In genomic region chr12:90571907-90572306, GRCm38 (mm10) we compare ENCODE assay signal across 27 mouse cellular contexts.
"Had no signal": no experiment of that assay in that cellular context is flagged by ENCODE, and none has a peak within 500 bp of the region (broad histone marks: within the 10 kb centered on the region; RNA-seq: fewer than 3 reads in every experiment).

No protein-coding gene starts in this region.

- H3K4me2 ChIP-seq: heart, embryonic 11.5 days; heart, embryonic 13.5 days; heart, embryonic 15.5 days; hindbrain, embryonic 13.5 days; hindbrain, embryonic 15.5 days; kidney, embryonic 15.5 days; limb, embryonic 12.5 days; liver, embryonic 11.5 days; liver, embryonic 13.5 days had no signal

- ATAC-seq: hindbrain, postnatal 0 days; intestine, embryonic 16.5 days had no signal

- H3K4me3 ChIP-seq: heart, adult 2 months; heart, embryonic 13.5 days; heart, embryonic 15.5 days; hindbrain, embryonic 13.5 days; hindbrain, embryonic 15.5 days; kidney, embryonic 15.5 days; left cerebral cortex, adult 2 months; limb, embryonic 10.5 days; limb, embryonic 12.5 days; liver, embryonic 13.5 days had no signal

- H3K27me3 ChIP-seq: heart, embryonic 13.5 days; heart, embryonic 15.5 days; hindbrain, embryonic 13.5 days; hindbrain, embryonic 15.5 days; kidney, embryonic 15.5 days; limb, embryonic 12.5 days; liver, embryonic 13.5 days had no signal

- H3K4me1 ChIP-seq: heart, embryonic 15.5 days; hindbrain, embryonic 13.5 days; hindbrain, embryonic 15.5 days; kidney, embryonic 15.5 days; limb, embryonic 10.5 days; limb, embryonic 12.5 days; liver, embryonic 13.5 days had no signal

- H3K9me3 ChIP-seq: heart, embryonic 13.5 days; heart, embryonic 15.5 days; hindbrain, embryonic 13.5 days; hindbrain, embryonic 15.5 days; kidney, embryonic 15.5 days; limb, embryonic 10.5 days; limb, embryonic 12.5 days; liver, embryonic 13.5 days had no signal

- H3K9ac ChIP-seq: heart, embryonic 13.5 days; heart, embryonic 15.5 days; hindbrain, embryonic 13.5 days; hindbrain, embryonic 15.5 days; kidney, embryonic 15.5 days; limb, embryonic 12.5 days; liver, embryonic 13.5 days had no signal

- H3K27ac ChIP-seq: heart, adult 2 months; heart, embryonic 13.5 days; heart, embryonic 15.5 days; hindbrain, embryonic 13.5 days; hindbrain, embryonic 15.5 days; hindbrain, postnatal 0 days; kidney, embryonic 15.5 days; kidney, postnatal 0 days; left cerebral cortex, adult 2 months; limb, embryonic 10.5 days; limb, embryonic 12.5 days; liver, embryonic 13.5 days had no signal

- DNase-seq: gastrocnemius, postnatal 10 days; gastrocnemius, postnatal 25 days; heart, adult 11 months; heart, adult 2 months; heart, postnatal 14 days; heart, postnatal 36 days; kidney, adult 11 months; kidney, adult 2 months; kidney, adult 9 months; kidney, postnatal 14 days; kidney, postnatal 36 days; layer of hippocampus, adult 9-11 months; liver; liver, embryonic 13.5 days had no signal

- H3K36me3 ChIP-seq: heart, embryonic 13.5 days; heart, embryonic 15.5 days; hindbrain, embryonic 13.5 days; hindbrain, embryonic 15.5 days; kidney, embryonic 15.5 days; limb, embryonic 10.5 days; limb, embryonic 12.5 days; liver, embryonic 13.5 days had no signal
